8 mouse cellular contexts compared by ENCODE assay signal in genomic region chr2:34025715-34026360, GRCm38 (mm10).
DNase-seq lines count a peak whose midpoint lies in the region; ATAC-seq and TF ChIP-seq lines count a peak whose summit lies in the region.

No protein-coding gene starts in this region.

- no peak for TF ChIP-seq POLR2A in MEL (IDR thresholded peaks at IDR 0.05; ENCODE audit: control insufficient read depth in 1 of 2, insufficient read depth in 1 of 2, low read depth in 1 of 2, low read length in 2 of 2, poor library complexity in 1 of 2)

- no peak overlapping the region for H3K9ac ChIP-seq in kidney, embryonic 15.5 days
- peak overlapping the region; percentile 81 for H3K9ac ChIP-seq in MEL (ENCODE audit: control insufficient read depth, low read depth, low read length, poor library complexity, severe bottlenecking)
- no peak overlapping the region for H3K9ac ChIP-seq in hindbrain, embryonic 14.5 days

- no peaks in the 10 kb centered on the region; the same call in 1 of the 2 replicates for H3K79me2 ChIP-seq in MEL (ENCODE audit: control insufficient read depth, insufficient read depth, low read length, poor library complexity)

- peaks cover 24% of the 10 kb centered on the region for H3K4me1 ChIP-seq in kidney, embryonic 15.5 days
- no peaks in the 10 kb centered on the region for H3K4me1 ChIP-seq in MEL (ENCODE audit: control insufficient read depth in 1 of 2, insufficient read depth in 2 of 2, low read length in 2 of 2)
- H3K4me1 ChIP-seq in hindbrain, embryonic 14.5 days (replicated peaks; ENCODE audit: control insufficient read depth, insufficient read depth, low read length) = peaks cover 14% of the 10 kb centered on the region

- no peaks in the 10 kb centered on the region for H3K36me3 ChIP-seq in kidney, embryonic 15.5 days
- no peaks in the 10 kb centered on the region for H3K36me3 ChIP-seq in MEL (ENCODE audit: control insufficient read depth in 1 of 2, insufficient read depth in 2 of 2, low read length in 2 of 2)
- no peaks in the 10 kb centered on the region for H3K36me3 ChIP-seq in hindbrain, embryonic 14.5 days (replicated peaks; ENCODE audit: control insufficient read depth, insufficient read depth)

- H3K27me3 ChIP-seq in kidney, embryonic 15.5 days = no peaks in the 10 kb centered on the region
- H3K27me3 ChIP-seq in MEL (ENCODE audit: control insufficient read depth in 1 of 2, insufficient read depth in 2 of 2, low read length in 2 of 2) = no peaks in the 10 kb centered on the region
- H3K27me3 ChIP-seq in hindbrain, embryonic 14.5 days (ENCODE audit: control insufficient read depth, insufficient read depth, low read length) = no peaks in the 10 kb centered on the region

- DNase-seq in kidney, adult 11 months = peak; percentile 14
- peak; percentile 87 for DNase-seq in 416B (ENCODE audit: low read depth)
- DNase-seq in MEL (ENCODE audit: low read depth, low spot score) = peak; percentile 91
- peak; percentile 42 for DNase-seq in cerebellum, adult 8-10 months
- peak; percentile 64 to 69 for DNase-seq in kidney, postnatal 4 days
- peak; percentile 62 for DNase-seq in retina, postnatal 1 day
- no peak for DNase-seq in hindbrain, embryonic 14.5 days (ENCODE audit: low spot score)

- TF ChIP-seq CTCF in MEL (IDR thresholded peaks at IDR 0.05 in 2 of 3, conservative IDR thresholded peaks at IDR 0.05 in 1 of 3; ENCODE audit: control insufficient read depth in 1 of 3, insufficient read depth in 1 of 3, low read depth in 2 of 3, low read length in 3 of 3, poor library complexity in 1 of 3, severe bottlenecking in 1 of 3) = peak; percentile 68 to 86 (median 72)

- H3K4me3 ChIP-seq in kidney, embryonic 15.5 days (replicated peaks) = no peak overlapping the region
- peak overlapping the region; percentile 66 to 77 for H3K4me3 ChIP-seq in MEL (ENCODE audit: control insufficient read depth in 1 of 2, insufficient read depth in 1 of 2, low read depth in 2 of 2, low read length in 2 of 2)
- no peak overlapping the region for H3K4me3 ChIP-seq in hindbrain, embryonic 14.5 days (replicated peaks; ENCODE audit: low read length)

- peak; percentile 82 for TF ChIP-seq RAD21 in MEL (IDR thresholded peaks at IDR 0.05; ENCODE audit: low read depth, low read length)

- TF ChIP-seq EP300 in MEL (IDR thresholded peaks at IDR 0.05; ENCODE audit: low read depth in 1 of 2, low read length in 2 of 2) = no peak

- WGBS in kidney, embryonic 15.5 days = 64% methylated on average over 10 of the region's 10 CpGs
- WGBS in hindbrain, embryonic 14.5 days = 50% methylated on average over 10 of the region's 10 CpGs

- H3K4me2 ChIP-seq in kidney, embryonic 15.5 days = no peak overlapping the region
- no peak overlapping the region for H3K4me2 ChIP-seq in hindbrain, embryonic 14.5 days (replicated peaks)

- no peak overlapping the region for H3K27ac ChIP-seq in kidney, embryonic 15.5 days
- H3K27ac ChIP-seq in MEL (ENCODE audit: control insufficient read depth, low read depth, low read length) = peak overlapping the region; percentile 95
- H3K27ac ChIP-seq in hindbrain, embryonic 14.5 days = no peak overlapping the region

- peaks cover 5% of the 10 kb centered on the region; the same call in 1 of the 2 replicates for H3K9me3 ChIP-seq in kidney, embryonic 15.5 days (replicated peaks)
- no peaks in the 10 kb centered on the region for H3K9me3 ChIP-seq in MEL (replicated peaks; ENCODE audit: insufficient read depth, low read length)
- 0 out of 2 replicates have a peak, but pooled peaks cover 4% of the 10 kb centered on the region for H3K9me3 ChIP-seq in hindbrain, embryonic 14.5 days (ENCODE audit: control insufficient read depth, low read length)

- no peak for ATAC-seq in kidney, embryonic 15.5 days (replicated peaks; ENCODE audit: low FRiP score)
- no peak for ATAC-seq in hindbrain, embryonic 14.5 days (ENCODE audit: low FRiP score)

TF ChIP-seq in MEL, 35 proteins besides CTCF, POLR2A, EP300 and RAD21:
- peak; percentile 75 for TF ChIP-seq ELF1 (IDR thresholded peaks at IDR 0.05; ENCODE audit: low read depth, low read length)
- TF ChIP-seq RCOR1 (IDR thresholded peaks at IDR 0.05; ENCODE audit: low read depth, low read length) = no peak
- TF ChIP-seq CHD2 (IDR thresholded peaks at IDR 0.05; ENCODE audit: low read length) = no peak
- TF ChIP-seq ZKSCAN1 (IDR thresholded peaks at IDR 0.05; ENCODE audit: low read depth, low read length) = no peak
- peak; percentile 63 for TF ChIP-seq ZC3H11A (IDR thresholded peaks at IDR 0.05; ENCODE audit: low read depth, low read length)
- no peak for TF ChIP-seq CHD1 (IDR thresholded peaks at IDR 0.05; ENCODE audit: low read depth, low read length)
- TF ChIP-seq MAFK (IDR thresholded peaks at IDR 0.05; ENCODE audit: borderline replicate concordance, low read depth, low read length) = no peak
- peak; percentile 78 for TF ChIP-seq SMC3 (IDR thresholded peaks at IDR 0.05; ENCODE audit: low read depth, low read length)
- TF ChIP-seq MAX (IDR thresholded peaks at IDR 0.05; ENCODE audit: low read length) = no peak
- 0 out of 2 replicates have a peak, but pooled peaks have one; percentile 23 for TF ChIP-seq MAZ (IDR thresholded peaks at IDR 0.05; ENCODE audit: low read depth, low read length)
- TF ChIP-seq ZMIZ1 (IDR thresholded peaks at IDR 0.05; ENCODE audit: low read depth, low read length) = no peak
- TF ChIP-seq MEF2A (IDR thresholded peaks at IDR 0.05; ENCODE audit: extremely low read depth, insufficient replicate concordance, low read depth, low read length, poor library complexity, severe bottlenecking) = no peak
- TF ChIP-seq NRF1 (IDR thresholded peaks at IDR 0.05; ENCODE audit: insufficient read depth, low read depth, low read length, poor library complexity, severe bottlenecking) = no peak
- no peak for TF ChIP-seq GATA1 (IDR thresholded peaks at IDR 0.05; ENCODE audit: low read depth, low read length)
- peak; percentile 53; the same call in 1 of the 2 replicates for TF ChIP-seq SIN3A (IDR thresholded peaks at IDR 0.05; ENCODE audit: low read length)
- TF ChIP-seq TBP (IDR thresholded peaks at IDR 0.05; ENCODE audit: low read depth, low read length) = 0 out of 2 replicates have a peak, but pooled peaks have one; percentile 43
- no peak for TF ChIP-seq POLR2AphosphoS2 (IDR thresholded peaks at IDR 0.05; ENCODE audit: low read length)
- no peak for TF ChIP-seq POLR2AphosphoS5 (IDR thresholded peaks at IDR 0.05; ENCODE audit: borderline replicate concordance, low read depth, low read length)
- peak; percentile 29; the same call in 1 of the 2 replicates for TF ChIP-seq MYC (IDR thresholded peaks at IDR 0.05; ENCODE audit: low read depth, low read length)
- no peak for TF ChIP-seq UBTF (IDR thresholded peaks at IDR 0.05; ENCODE audit: borderline replicate concordance, insufficient read depth, low read depth, low read length)
- no peak for TF ChIP-seq E2F4 (IDR thresholded peaks at IDR 0.05; ENCODE audit: borderline replicate concordance, low read depth, low read length)
- TF ChIP-seq MYB (IDR thresholded peaks at IDR 0.05; ENCODE audit: low read depth, low read length) = no peak
- peak; percentile 70 for TF ChIP-seq HCFC1 (IDR thresholded peaks at IDR 0.05; ENCODE audit: low read depth, low read length)
- no peak for TF ChIP-seq TAL1 (IDR thresholded peaks at IDR 0.05; ENCODE audit: low read length)
TF ChIP-seq in MEL: peak in this region for 8.

Comparison
In these comparisons a context has a peak if more than half of its experiments do, and no peak if none do; other contexts are left out.
1. H3K4me3 ChIP-seq: peak in MEL (2 of 2); none in kidney, embryonic 15.5 days (single experiment) and hindbrain, embryonic 14.5 days (single experiment).